Mouse (Mus musculus) spleen, adult 2 months (tissue): ENCODE data around the gene Xcr1.

ENCODE experiments used
- CTCF ChIP-seq: fragments of 200-500 bp; IDR thresholded peaks from 2 replicates; pipeline ENCODE4 v1.5.1; 2011; ENCODE audit warnings: mild to moderate bottlenecking, inconsistent platforms; ENCODE audit not compliant: insufficient read depth, insufficient read length, insufficient replicate concordance; ENCODE audit errors: extremely low read depth
- POLR2A ChIP-seq: fragments of 200-500 bp; IDR thresholded peaks from 2 replicates; pipeline ENCODE4 v1.6.1; 2011; ENCODE audit warnings: low read depth, low read length, inconsistent platforms

DNA sequence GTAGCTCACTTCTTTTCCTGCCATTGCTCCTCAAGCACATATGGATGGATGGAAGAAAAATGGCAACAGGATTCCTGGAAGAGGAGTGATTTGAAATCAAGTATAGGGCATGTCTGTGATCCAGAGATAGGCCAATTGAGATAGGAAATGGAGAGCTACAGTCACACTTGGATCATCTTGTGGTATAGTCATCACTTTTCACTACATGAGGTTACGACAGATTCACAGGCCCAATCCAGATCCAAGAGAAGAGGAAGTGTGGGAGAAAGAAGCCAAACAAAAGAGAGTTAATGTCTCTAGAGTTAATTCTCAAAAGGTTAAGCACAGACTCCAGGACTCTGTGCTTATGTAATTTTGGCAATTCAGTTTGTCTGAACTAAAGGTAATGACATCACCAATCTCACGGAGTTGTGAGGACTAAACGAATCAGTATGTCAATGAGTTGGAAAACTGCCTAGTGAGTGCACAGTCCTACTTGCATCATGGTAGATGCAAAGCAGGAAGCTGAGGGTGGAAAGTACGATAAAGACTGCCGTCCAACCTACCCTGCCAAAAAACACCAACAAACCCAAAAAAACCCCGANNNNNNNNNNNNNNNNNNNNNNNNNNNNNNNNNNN lies 7.4 kb upstream of the Xcr1 start:
- TF ChIP-seq CTCF (no peak), POLR2A (no peak)
